Mouse (Mus musculus): ENCODE results near the gene Apol7a. TPM values are rescaled to one million over a fixed set of nuclear protein-coding genes. Genes with fewer than 3 reads are reported as not detected.

Gene Apol7a
- polyA plus RNA-seq, 1 experiment from 2014 or later = not detected

DNA sequence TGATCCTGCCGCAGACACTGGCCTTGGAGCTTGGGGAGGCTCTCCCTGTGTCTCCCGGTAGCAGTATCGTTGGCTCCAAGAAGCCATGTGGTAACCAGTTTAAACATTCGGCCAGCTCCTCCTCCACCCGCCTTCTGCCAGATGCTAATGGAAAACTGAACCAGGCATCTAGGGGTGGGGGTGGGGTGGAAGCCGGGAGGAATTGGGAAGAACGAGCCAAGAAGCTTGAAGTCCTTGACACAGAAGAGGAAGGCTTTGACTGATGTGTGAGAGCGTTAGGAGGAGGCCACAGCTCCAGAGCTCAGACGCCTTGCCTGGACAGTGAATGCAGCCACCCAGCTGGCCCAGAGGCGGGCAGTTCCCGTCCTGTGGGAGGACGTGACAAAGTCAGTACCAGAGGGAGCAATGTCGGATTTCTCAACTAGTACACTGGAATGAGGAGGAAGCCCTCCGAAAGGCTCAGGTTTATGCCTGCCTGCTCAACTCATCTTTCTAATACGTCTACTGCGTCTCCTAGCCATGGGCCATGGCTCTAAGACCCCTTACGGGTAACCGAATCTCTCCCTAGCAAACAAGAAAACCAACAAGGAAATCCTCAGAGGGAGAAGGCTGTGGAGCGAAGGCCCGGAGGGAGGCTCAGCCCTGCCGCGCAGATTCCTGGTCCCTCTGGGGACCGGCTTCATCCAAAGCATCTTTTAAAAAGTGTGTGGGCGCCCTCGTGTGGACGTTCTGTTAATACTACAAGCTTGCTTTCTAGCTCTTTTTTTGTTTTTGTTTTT is 32.0 kb downstream of the Apol7a start:
- Histone ChIP-seq H3K4me2 (replicated peaks; ENCODE audit: low read depth, low read length) (peak overlapping the region; percentile 80), H3K27ac (ENCODE audit: low read depth, low read length) (peak overlapping the region; percentile 95), H3K27me3 (ENCODE audit: control insufficient read depth, insufficient read depth, low read length) (no peaks in the 10 kb centered on the region; the same call in 1 of the 2 replicates), H3K36me3 (ENCODE audit: control insufficient read depth, insufficient read depth, low read length) (no peaks in the 10 kb centered on the region), H3K9me3 (ENCODE audit: control insufficient read depth, low read length) (no peaks in the 10 kb centered on the region), H3K4me3 (ENCODE audit: low read length) (peak overlapping the region; percentile 37), H3K4me1 (ENCODE audit: control insufficient read depth, insufficient read depth, low read length) (peaks cover 14% of the 10 kb centered on the region), H3K9ac (ENCODE audit: low read depth, low read length) (peak overlapping the region; percentile 64)
- under 1% methylated on average over 26 of the region's 26 CpGs for WGBS
- peak; percentile 56 for ATAC-seq (ENCODE audit: low FRiP score, low TSS enrichment)

- Histone ChIP-seq H3K27ac (ENCODE audit: low read depth, low read length) (peak overlapping the region; percentile 95), H3K4me3 (ENCODE audit: low read length) (no peak overlapping the region), H3K9ac (ENCODE audit: low read depth, low read length) (peak overlapping the region; percentile 64; the same call in 1 of the 2 replicates), H3K4me1 (ENCODE audit: control insufficient read depth, insufficient read depth, low read length) (peaks cover 14% of the 10 kb centered on the region), H3K27me3 (ENCODE audit: control insufficient read depth, insufficient read depth, low read length) (no peaks in the 10 kb centered on the region; the same call in 1 of the 2 replicates), H3K36me3 (ENCODE audit: control insufficient read depth, insufficient read depth, low read length) (no peaks in the 10 kb centered on the region), H3K4me2 (replicated peaks; ENCODE audit: low read depth, low read length) (no peak overlapping the region), H3K9me3 (ENCODE audit: control insufficient read depth, low read length) (no peaks in the 10 kb centered on the region)
- 52% methylated on average over 9 of the region's 9 CpGs for WGBS
- no peak for ATAC-seq (ENCODE audit: low FRiP score, low TSS enrichment)
These were observed 33.0 kb downstream of the Apol7a start for GRCm38 (mm10) chr15:77365700-77366570.

GRCm38 (mm10) chr15:77364026-77364425 is 34.9 kb downstream of the Apol7a start:
- no peak overlapping the region for H3K27ac ChIP-seq (ENCODE audit: low read depth, low read length)
- H3K4me1 ChIP-seq (ENCODE audit: control insufficient read depth, insufficient read depth, low read length) = peaks cover 19% of the 10 kb centered on the region
- H3K27me3 ChIP-seq (ENCODE audit: control insufficient read depth, insufficient read depth, low read length) = no peaks in the 10 kb centered on the region; the same call in 1 of the 2 replicates
- no peak overlapping the region for H3K4me2 ChIP-seq (replicated peaks; ENCODE audit: low read depth, low read length)
- H3K9ac ChIP-seq (ENCODE audit: low read depth, low read length) = no peak overlapping the region
- 92% methylated on average over 3 of the region's 3 CpGs for WGBS
- H3K36me3 ChIP-seq (ENCODE audit: control insufficient read depth, insufficient read depth, low read length) = no peaks in the 10 kb centered on the region
- no peaks in the 10 kb centered on the region for H3K9me3 ChIP-seq (ENCODE audit: control insufficient read depth, low read length)
- H3K4me3 ChIP-seq (ENCODE audit: low read length) = no peak overlapping the region
- ATAC-seq (ENCODE audit: low FRiP score, low TSS enrichment) = no peak

DNA sequence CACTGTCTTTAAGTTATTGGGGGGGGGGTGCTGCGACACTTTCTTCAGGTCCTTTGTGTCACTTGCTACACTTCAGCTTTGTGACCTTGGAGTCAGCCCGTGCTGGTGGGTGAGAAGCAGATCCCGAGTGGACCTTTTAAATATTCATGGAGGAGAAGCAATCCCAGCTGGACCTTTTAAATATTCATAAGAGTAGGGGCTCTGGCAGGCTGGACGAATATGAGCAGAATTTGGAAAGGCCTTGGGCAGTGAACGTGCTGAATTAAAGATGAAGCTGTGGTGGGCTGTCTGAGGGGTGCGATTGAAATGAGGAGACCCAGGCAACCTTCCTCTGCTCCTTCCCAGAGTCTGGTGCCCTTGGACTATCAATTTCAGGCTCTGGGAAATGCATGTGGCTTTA is 35.3 kb downstream of the Apol7a start:
- no peaks in the 10 kb centered on the region; the same call in 1 of the 2 replicates for H3K27me3 ChIP-seq (ENCODE audit: control insufficient read depth, insufficient read depth, low read length)
- H3K4me3 ChIP-seq (ENCODE audit: low read length) = no peak overlapping the region
- H3K27ac ChIP-seq (ENCODE audit: low read depth, low read length) = no peak overlapping the region
- WGBS = 46% methylated on average over 6 of the region's 6 CpGs
- no peaks in the 10 kb centered on the region for H3K36me3 ChIP-seq (ENCODE audit: control insufficient read depth, insufficient read depth, low read length)
- H3K4me1 ChIP-seq (ENCODE audit: control insufficient read depth, insufficient read depth, low read length) = peaks cover 22% of the 10 kb centered on the region
- no peaks in the 10 kb centered on the region for H3K9me3 ChIP-seq (ENCODE audit: control insufficient read depth, low read length)
- no peak overlapping the region for H3K4me2 ChIP-seq (replicated peaks; ENCODE audit: low read depth, low read length)
- ATAC-seq (ENCODE audit: low FRiP score, low TSS enrichment) = no peak
- no peak overlapping the region for H3K9ac ChIP-seq (ENCODE audit: low read depth, low read length)

- no peaks in the 10 kb centered on the region for H3K9me3 ChIP-seq (ENCODE audit: control insufficient read depth, low read length)
- no peak for ATAC-seq (ENCODE audit: low FRiP score, low TSS enrichment)
- 25% methylated on average over 5 of the region's 5 CpGs for WGBS
- H3K27ac ChIP-seq (ENCODE audit: low read depth, low read length) = no peak overlapping the region
- no peak overlapping the region for H3K4me2 ChIP-seq (replicated peaks; ENCODE audit: low read depth, low read length)
- peaks cover 22% of the 10 kb centered on the region for H3K4me1 ChIP-seq (ENCODE audit: control insufficient read depth, insufficient read depth, low read length)
- H3K36me3 ChIP-seq (ENCODE audit: control insufficient read depth, insufficient read depth, low read length) = no peaks in the 10 kb centered on the region
- H3K9ac ChIP-seq (ENCODE audit: low read depth, low read length) = no peak overlapping the region
- no peaks in the 10 kb centered on the region; the same call in 1 of the 2 replicates for H3K27me3 ChIP-seq (ENCODE audit: control insufficient read depth, insufficient read depth, low read length)
- no peak overlapping the region for H3K4me3 ChIP-seq (ENCODE audit: low read length)
These were observed 36.0 kb downstream of the Apol7a start for GRCm38 (mm10) chr15:77362952-77363351.

- no peak overlapping the region for H3K4me2 ChIP-seq (replicated peaks; ENCODE audit: low read depth, low read length)
- no peak for ATAC-seq (ENCODE audit: low FRiP score, low TSS enrichment)
- WGBS = 89% methylated on average over 8 of the region's 8 CpGs
- no peaks in the 10 kb centered on the region; the same call in 1 of the 2 replicates for H3K27me3 ChIP-seq (ENCODE audit: control insufficient read depth, insufficient read depth, low read length)
- peaks cover 21% of the 10 kb centered on the region for H3K4me1 ChIP-seq (ENCODE audit: control insufficient read depth, insufficient read depth, low read length)
- no peaks in the 10 kb centered on the region for H3K36me3 ChIP-seq (ENCODE audit: control insufficient read depth, insufficient read depth, low read length)
- H3K9me3 ChIP-seq (ENCODE audit: control insufficient read depth, low read length) = no peaks in the 10 kb centered on the region
- no peak overlapping the region for H3K4me3 ChIP-seq (ENCODE audit: low read length)
- H3K27ac ChIP-seq (ENCODE audit: low read depth, low read length) = no peak overlapping the region
- H3K9ac ChIP-seq (ENCODE audit: low read depth, low read length) = no peak overlapping the region
These were observed 39.0 kb downstream of the Apol7a start for GRCm38 (mm10) chr15:77359905-77360304.

GRCm38 (mm10) chr15:77359486-77359885 is 39.4 kb downstream of the Apol7a start:
- no peak for ATAC-seq (ENCODE audit: low FRiP score, low TSS enrichment)
- H3K9ac ChIP-seq (ENCODE audit: low read depth, low read length) = no peak overlapping the region
- no peak overlapping the region for H3K4me2 ChIP-seq (replicated peaks; ENCODE audit: low read depth, low read length)
- no peaks in the 10 kb centered on the region for H3K36me3 ChIP-seq (ENCODE audit: control insufficient read depth, insufficient read depth, low read length)
- WGBS = 60% methylated on average over 9 of the region's 9 CpGs
- no peak overlapping the region for H3K4me3 ChIP-seq (ENCODE audit: low read length)
- H3K27ac ChIP-seq (ENCODE audit: low read depth, low read length) = no peak overlapping the region
- no peaks in the 10 kb centered on the region for H3K9me3 ChIP-seq (ENCODE audit: control insufficient read depth, low read length)
- peaks cover 21% of the 10 kb centered on the region for H3K4me1 ChIP-seq (ENCODE audit: control insufficient read depth, insufficient read depth, low read length)
- H3K27me3 ChIP-seq (ENCODE audit: control insufficient read depth, insufficient read depth, low read length) = no peaks in the 10 kb centered on the region; the same call in 1 of the 2 replicates

- no peaks in the 10 kb centered on the region for H3K9me3 ChIP-seq (ENCODE audit: control insufficient read depth, low read length)
- ATAC-seq (ENCODE audit: low FRiP score, low TSS enrichment) = no peak
- H3K27ac ChIP-seq (ENCODE audit: low read depth, low read length) = no peak overlapping the region
- H3K9ac ChIP-seq (ENCODE audit: low read depth, low read length) = peak overlapping the region; percentile 51; the same call in 1 of the 2 replicates
- no peaks in the 10 kb centered on the region for H3K36me3 ChIP-seq (ENCODE audit: control insufficient read depth, insufficient read depth, low read length)
- peak overlapping the region; percentile 48 for H3K4me2 ChIP-seq (replicated peaks; ENCODE audit: low read depth, low read length)
- H3K4me3 ChIP-seq (ENCODE audit: low read length) = peak overlapping the region; percentile 30; the same call in 1 of the 2 replicates
- peaks cover 21% of the 10 kb centered on the region for H3K4me1 ChIP-seq (ENCODE audit: control insufficient read depth, insufficient read depth, low read length)
- H3K27me3 ChIP-seq (ENCODE audit: control insufficient read depth, insufficient read depth, low read length) = no peaks in the 10 kb centered on the region; the same call in 1 of the 2 replicates
- 31% methylated on average over 6 of the region's 6 CpGs for WGBS
These were observed 39.8 kb downstream of the Apol7a start for GRCm38 (mm10) chr15:77359084-77359483.

All from kidney, embryonic 14.5 days (tissue).